In genomic region chr4:40134468-40135102, GRCm38 (mm10) we compare ENCODE assay signal across 8 mouse cellular contexts. TPM values are rescaled to one million over a fixed set of nuclear protein-coding genes. Genes with fewer than 3 reads are reported as not detected.
DNase-seq lines count a peak whose midpoint lies in the region; ATAC-seq and TF ChIP-seq lines count a peak whose summit lies in the region.

No protein-coding gene starts in this region.

- H3K9me3 ChIP-seq in limb, embryonic 10.5 days (replicated peaks): no peaks in the 10 kb centered on the region
- no peaks in the 10 kb centered on the region for H3K9me3 ChIP-seq in midbrain, embryonic 15.5 days

- peak; percentile 50 for DNase-seq in 3134 (ENCODE audit: extremely low read depth, insufficient read length, low spot score)
- DNase-seq in adrenal gland, adult 8-10 months: peak; percentile 60
- DNase-seq in embryo, embryonic 11.5 days (ENCODE audit: low read depth, low spot score): peak; percentile 68
- DNase-seq in heart, adult 18-20 months: peak; percentile 77 to 93
- DNase-seq in kidney, adult 2 months: peak; percentile 90
- DNase-seq in limb, embryonic 10.5 days (ENCODE audit: low spot score): peak; percentile 79
- peak; percentile 56 to 83 for DNase-seq in spleen, postnatal 10 days (ENCODE audit: low spot score in 2 of 2)

- H3K4me2 ChIP-seq in midbrain, embryonic 15.5 days: no peak overlapping the region

- H3K36me3 ChIP-seq in kidney, adult 2 months (ENCODE audit: control insufficient read depth, insufficient read depth, low read length): no peaks in the 10 kb centered on the region
- H3K36me3 ChIP-seq in limb, embryonic 10.5 days: no peaks in the 10 kb centered on the region
- H3K36me3 ChIP-seq in midbrain, embryonic 15.5 days (replicated peaks): no peaks in the 10 kb centered on the region

- ATAC-seq in midbrain, embryonic 15.5 days (replicated peaks): peak; percentile 66

- H3K4me1 ChIP-seq in kidney, adult 2 months (ENCODE audit: control insufficient read depth, insufficient read depth, low read length): no peaks in the 10 kb centered on the region; the same call in 1 of the 2 replicates
- H3K4me1 ChIP-seq in limb, embryonic 10.5 days: no peaks in the 10 kb centered on the region
- H3K4me1 ChIP-seq in midbrain, embryonic 15.5 days: no peaks in the 10 kb centered on the region

- no peaks in the 10 kb centered on the region for H3K27me3 ChIP-seq in kidney, adult 2 months (replicated peaks; ENCODE audit: control insufficient read depth, insufficient read depth, low read length)
- H3K27me3 ChIP-seq in limb, embryonic 10.5 days (ENCODE audit: low read depth, poor library complexity, severe bottlenecking): no peaks in the 10 kb centered on the region
- H3K27me3 ChIP-seq in midbrain, embryonic 15.5 days (replicated peaks): no peaks in the 10 kb centered on the region

- no peak overlapping the region for H3K27ac ChIP-seq in kidney, adult 2 months (ENCODE audit: insufficient read depth, low read depth, low read length)
- H3K27ac ChIP-seq in limb, embryonic 10.5 days: no peak overlapping the region
- H3K27ac ChIP-seq in midbrain, embryonic 15.5 days: no peak overlapping the region

- no peak overlapping the region for H3K9ac ChIP-seq in midbrain, embryonic 15.5 days

- no peak for TF ChIP-seq POLR2A in kidney, adult 2 months (IDR thresholded peaks at IDR 0.05; ENCODE audit: low read depth, low read length)

- TF ChIP-seq CTCF in kidney, adult 2 months (conservative IDR thresholded peaks at IDR 0.05; ENCODE audit: insufficient read depth, insufficient read length, low read depth, low read length): peak; percentile 97

- 9% methylated on average over 9 of the region's 9 CpGs for WGBS in kidney, adult 2 months
- 22% methylated on average over 9 of the region's 9 CpGs for WGBS in limb, embryonic 10.5 days
- WGBS in midbrain, embryonic 15.5 days: 17% methylated on average over 9 of the region's 9 CpGs

- H3K4me3 ChIP-seq in kidney, adult 2 months (ENCODE audit: insufficient read depth, low read depth, low read length): no peak overlapping the region
- H3K4me3 ChIP-seq in limb, embryonic 10.5 days: no peak overlapping the region
- no peak overlapping the region for H3K4me3 ChIP-seq in midbrain, embryonic 15.5 days

RNA-seq across cellular contexts. Expression of gene Aco1, which starts 8.3 kb away (rescaled TPM):
- 100 to 1,000 TPM in 2 of 4 experiments, 10 to 100 TPM in 2; 76.7 to 161 (median 113) TPM for total RNA-seq in adrenal gland, adult 8-10 months (2022)
- total RNA-seq in heart, adult 18-20 months (2021): 10 to 100 TPM; 28.6 to 34.8 TPM
- polyA plus RNA-seq in kidney, adult 2 months (2012; rRNA removed): 179 and 182 TPM in 2 replicates
- 41.8 and 46.2 TPM in 2 replicates for polyA plus RNA-seq in limb, embryonic 10.5 days (2016; fragmentation: Nextera tagmentation; extraction: Ambion mirVana)
- 44.0 and 45.1 TPM in 2 replicates for polyA plus RNA-seq in midbrain, embryonic 15.5 days (2015; fragmentation: Nextera tagmentation; extraction: Ambion mirVana)
